Mouse (Mus musculus) kidney, postnatal 0 days (tissue): ENCODE results near the gene Rnasel. TPM values are rescaled to one million over a fixed set of nuclear protein-coding genes. Genes with fewer than 3 reads are reported as not detected.

Source experiments
- ATAC-seq: fragments of 200-750 bp; cut with Nextera tagmentation; replicated peaks from 2 replicates; pipeline ENCODE4 v1.8.0; 2017; ENCODE audit warnings: low read depth, moderate number of reproducible peaks, moderate TSS enrichment, moderate library complexity; ENCODE audit not compliant: low FRiP score
- DNase-seq: peaks from one replicate; pipeline ENCODE4 v3.0.0-alpha.2; 2016; ENCODE audit warnings: low spot score
- H3K27ac ChIP-seq: fragments of 300-500 bp; sonication (generic); 2 replicates; pipeline ENCODE4 v1.5.1; 2014; ENCODE audit warnings: mild to moderate bottlenecking
- H3K27me3 ChIP-seq: fragments of 300-500 bp; sonication (generic); 2 replicates; pipeline ENCODE4 v1.6.1; 2014; ENCODE audit warnings: low read length, mixed read lengths; ENCODE audit not compliant: insufficient read depth
- H3K36me3 ChIP-seq: fragments of 300-500 bp; sonication (generic); 2 replicates; pipeline ENCODE4 v1.6.1; 2014; ENCODE audit warnings: low read length, mixed read lengths; ENCODE audit not compliant: insufficient read depth
- H3K4me1 ChIP-seq: fragments of 300-500 bp; sonication (generic); replicated peaks from 2 replicates; pipeline ENCODE4 v1.6.1; 2014; ENCODE audit warnings: antibody characterized with exemption, low read length, mixed read lengths; ENCODE audit not compliant: insufficient read depth
- H3K4me2 ChIP-seq: fragments of 300-500 bp; sonication (generic); 2 replicates; pipeline ENCODE4 v1.6.1; 2014; ENCODE audit warnings: mild to moderate bottlenecking, low read length, moderate library complexity, mixed read lengths
- H3K4me3 ChIP-seq: fragments of 300-500 bp; sonication (generic); replicated peaks from 2 replicates; pipeline ENCODE4 v1.5.1; 2014; ENCODE audit warnings: low read depth, low read length
- H3K9ac ChIP-seq: fragments of 300-500 bp; sonication (generic); 2 replicates; pipeline ENCODE4 v1.6.1; 2014; ENCODE audit warnings: low read depth, low read length
- H3K9me3 ChIP-seq: fragments of 300-500 bp; sonication (generic); replicated peaks from 2 replicates; pipeline ENCODE4 v1.6.1; 2016; ENCODE audit warnings: low read length, inconsistent platforms, mixed read lengths
- CTCF ChIP-seq: IDR thresholded peaks from 2 replicates; pipeline ENCODE4 v1.5.1; 2016; ENCODE audit warnings: antibody characterized with exemption, low read depth, mild to moderate bottlenecking, moderate library complexity
- WGBS: fragments of 180-500 bp; shearing (Covaris S2); extraction: QIAGEN DNeasy Blood & Tissue Kit; methylation state at CpG from one replicate; pipeline ENCODE4 v1.1.7; 2014; 5-methylcytosine and 5-hydroxymethylcytosine counted together
- polyA plus RNA-seq: library from polyadenylated mRNA; unstranded; fragments of >200 nt; fragmentation: Nextera tagmentation; extraction: Ambion mirVana; gene quantifications from 2 replicates; pipeline ENCODE4 v1.2.1, GENCODE M21; 2015

The Rnasel gene
- polyA plus RNA-seq, 1 experiment from 2014 or later = 10.8 TPM

DNA sequence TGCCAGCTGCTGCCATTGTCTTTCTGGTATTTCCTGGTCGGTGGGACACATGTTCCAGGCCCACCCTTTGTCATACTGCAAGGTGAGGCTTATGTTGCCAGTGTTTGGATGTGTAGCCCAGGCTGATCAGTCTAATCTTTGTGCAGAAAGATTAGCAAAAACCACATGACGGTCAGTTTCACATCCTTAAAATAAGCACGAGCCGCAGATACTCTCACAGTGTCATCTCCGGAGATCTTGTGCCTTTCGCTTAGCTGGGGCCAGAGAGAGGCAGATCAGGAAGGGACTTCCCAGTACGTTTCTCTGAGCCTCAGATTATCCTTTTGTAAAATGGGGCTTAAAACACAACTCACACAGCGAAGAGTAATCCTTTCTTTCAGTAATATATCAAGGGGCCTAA, 54.3 kb downstream of the Rnasel start:
- no peak overlapping the region for H3K27ac ChIP-seq
- TF ChIP-seq CTCF = no peak
- no peaks in the 10 kb centered on the region for H3K4me1 ChIP-seq
- H3K9ac ChIP-seq = no peak overlapping the region
- no peak overlapping the region for H3K4me2 ChIP-seq
- H3K9me3 ChIP-seq = no peaks in the 10 kb centered on the region
- no peaks in the 10 kb centered on the region for H3K36me3 ChIP-seq
- ATAC-seq (no peak), DNase-seq (no peak)
- no peaks in the 10 kb centered on the region for H3K27me3 ChIP-seq
- H3K4me3 ChIP-seq = no peak overlapping the region
- WGBS = 84% methylated on average over 8 of the region's 8 CpGs

- H3K4me2 ChIP-seq = peak overlapping the region; percentile 1; the same call in 1 of the 2 replicates
- WGBS = 47% methylated on average over 13 of the region's 13 CpGs
- peak; percentile 90 for TF ChIP-seq CTCF
Measured at GRCm38 (mm10) chr1:153807390-153807993, 58.3 kb downstream of the Rnasel start.

More at GRCm38 (mm10) chr1:153807390-153807993, 58.3 kb downstream of the Rnasel start:
- Histone ChIP-seq H3K4me1 (no peaks in the 10 kb centered on the region), H3K9me3 (no peaks in the 10 kb centered on the region), H3K36me3 (no peaks in the 10 kb centered on the region), H3K27ac (no peak overlapping the region), H3K9ac (no peak overlapping the region), H3K4me3 (no peak overlapping the region), H3K27me3 (no peaks in the 10 kb centered on the region)
- DNase-seq (peak; percentile 88), ATAC-seq (no peak)

Other genes with a start within 250 kb of the Rnasel start
- gene Npl, start 199.4 kb upstream of the Rnasel start, polyA plus RNA-seq = 35.2 and 40.4 TPM in 2 replicates
- 0.03 and 0.23 TPM in 2 replicates for gene Rgs8, start 96.4 kb upstream of the Rnasel start, polyA plus RNA-seq
- gene Rgs16, start 9.1 kb upstream of the Rnasel start, polyA plus RNA-seq = 4.0 and 5.4 TPM in 2 replicates
- not detected in 2 replicates for gene Rgsl1, start 94.7 kb downstream of the Rnasel start, polyA plus RNA-seq
- 0.11 and 0.23 TPM in 2 replicates for gene Teddm1b, start 124.9 kb downstream of the Rnasel start, polyA plus RNA-seq
- not detected in 2 replicates for gene Teddm1a, start 142.3 kb downstream of the Rnasel start, polyA plus RNA-seq
- gene Glul, start 150.5 kb downstream of the Rnasel start, polyA plus RNA-seq = 226 and 230 TPM in 2 replicates
- gene Teddm2, start 150.8 kb downstream of the Rnasel start, polyA plus RNA-seq = 0.52 and 0.63 TPM in 2 replicates